Mouse (Mus musculus) kidney, embryonic 15.5 days (tissue): ENCODE measurements around the gene Dok1. TPM values are rescaled to one million over a fixed set of nuclear protein-coding genes. Genes with fewer than 3 reads are reported as not detected.

Experiments used
- ATAC-seq: fragments of 200-750 bp; cut with Nextera tagmentation; replicated peaks from 2 replicates; pipeline ENCODE4 v1.8.0; 2017; ENCODE audit warnings: moderate TSS enrichment; ENCODE audit not compliant: low FRiP score
- H3K27ac ChIP-seq: fragments of 300-500 bp; sonication (generic); 2 replicates; pipeline ENCODE4 v1.5.1; 2015; ENCODE audit warnings: mild to moderate bottlenecking, inconsistent platforms
- H3K27me3 ChIP-seq: fragments of 300-500 bp; sonication (generic); 2 replicates; pipeline ENCODE4 v1.6.1; 2015; ENCODE audit warnings: inconsistent platforms
- H3K36me3 ChIP-seq: fragments of 300-500 bp; sonication (generic); 2 replicates; pipeline ENCODE4 v1.6.1; 2015; ENCODE audit warnings: inconsistent platforms
- H3K4me1 ChIP-seq: fragments of 300-500 bp; sonication (generic); 2 replicates; pipeline ENCODE4 v1.6.1; 2015; ENCODE audit warnings: inconsistent platforms
- H3K4me2 ChIP-seq: fragments of 300-500 bp; sonication (generic); 2 replicates; pipeline ENCODE4 v1.6.1; 2015; ENCODE audit warnings: moderate library complexity, mild to moderate bottlenecking, inconsistent platforms
- H3K4me3 ChIP-seq: fragments of 300-500 bp; sonication (generic); replicated peaks from 2 replicates; pipeline ENCODE4 v1.5.1; 2015; ENCODE audit warnings: mild to moderate bottlenecking, inconsistent platforms
- H3K9ac ChIP-seq: fragments of 300-500 bp; sonication (generic); 2 replicates; pipeline ENCODE4 v1.6.1; 2015; ENCODE audit warnings: mild to moderate bottlenecking, inconsistent platforms
- H3K9me3 ChIP-seq: fragments of 300-500 bp; sonication (generic); replicated peaks from 2 replicates; pipeline ENCODE4 v1.6.1; 2016; ENCODE audit warnings: inconsistent platforms
- WGBS: fragments of 180-500 bp; shearing (Covaris S2); methylation state at CpG from one replicate; pipeline ENCODE4 v1.1.7; 2015; ENCODE audit warnings: mixed read lengths; 5-methylcytosine and 5-hydroxymethylcytosine counted together
- microRNA-seq: library from miRNA; unstranded; fragments of <30 nt; microRNA quantifications from one replicate; pipeline ENCODE4, GENCODE M21; 2016
- polyA plus RNA-seq: library from polyadenylated mRNA; unstranded; fragments of >200 nt; fragmentation: Nextera tagmentation; extraction: Ambion mirVana; gene quantifications from 2 replicates; pipeline ENCODE4 v1.2.1, GENCODE M21; 2015

Gene Dok1
- polyA plus RNA-seq, 1 experiment from 2014 or later, result 13.7 TPM

GRCm38 (mm10) chr6:82993696-82994095, 39.6 kb downstream of the Dok1 start:
- no peak overlapping the region for H3K9ac ChIP-seq
- H3K4me2 ChIP-seq, result no peak overlapping the region
- H3K27ac ChIP-seq, result no peak overlapping the region
- ATAC-seq, result no peak
- no peaks in the 10 kb centered on the region for H3K27me3 ChIP-seq
- peaks cover 19% of the 10 kb centered on the region for H3K4me1 ChIP-seq
- H3K4me3 ChIP-seq, result no peak overlapping the region
- WGBS, result 31% methylated on average over 1 of the region's 1 CpGs
- no peaks in the 10 kb centered on the region for H3K9me3 ChIP-seq
- H3K36me3 ChIP-seq, result no peaks in the 10 kb centered on the region

- ATAC-seq, result peak; percentile 70
- no peaks in the 10 kb centered on the region for H3K27me3 ChIP-seq
- no peak overlapping the region for H3K4me3 ChIP-seq
- WGBS, result 11% methylated on average over 9 of the region's 9 CpGs
- peak overlapping the region; percentile 62; the same call in 1 of the 2 replicates for H3K27ac ChIP-seq
- H3K36me3 ChIP-seq, result no peaks in the 10 kb centered on the region
- peaks cover 8% of the 10 kb centered on the region; the same call in 1 of the 2 replicates for H3K4me1 ChIP-seq
- H3K9me3 ChIP-seq, result no peaks in the 10 kb centered on the region
- H3K9ac ChIP-seq, result no peak overlapping the region
- 0 out of 2 replicates have a peak overlapping the region, but pooled peaks have one; percentile 16 for H3K4me2 ChIP-seq
Observed at GRCm38 (mm10) chr6:82987411-82987971, 45.8 kb downstream of the Dok1 start.

Small RNA genes within 50 kb of the gene (microRNA-seq; reads per million reads assigned to microRNA genes)
- gene Mir7040, result not detected

Other genes with a start within 250 kb of the Dok1 start
- 1.3 and 2.1 TPM in 2 replicates for gene Sema4f, start 93.7 kb downstream of the Dok1 start, polyA plus RNA-seq
- gene M1ap, start 86.6 kb downstream of the Dok1 start, polyA plus RNA-seq, result 0.24 and 0.43 TPM in 2 replicates
- 18.0 and 21.6 TPM in 2 replicates for gene Loxl3, start 702 bp upstream of the Dok1 start, polyA plus RNA-seq
- gene Aup1, start 21.1 kb upstream of the Dok1 start, polyA plus RNA-seq, result 196 and 221 TPM in 2 replicates
- 83.9 and 87.5 TPM in 2 replicates for gene Htra2, start 21.8 kb upstream of the Dok1 start, polyA plus RNA-seq
- 3.1 and 4.0 TPM in 2 replicates for gene Dqx1, start 24.4 kb upstream of the Dok1 start, polyA plus RNA-seq
- gene Tlx2, start 36.8 kb upstream of the Dok1 start, polyA plus RNA-seq, result 0.69 and 3.6 TPM in 2 replicates
- gene Pcgf1, start 44.4 kb upstream of the Dok1 start, polyA plus RNA-seq, result 36.5 and 37.8 TPM in 2 replicates
- gene Lbx2, start 52.9 kb upstream of the Dok1 start, polyA plus RNA-seq, result 7.5 and 9.6 TPM in 2 replicates
- 2.7 and 3.3 TPM in 2 replicates for gene Ccdc142, start 68.1 kb upstream of the Dok1 start, polyA plus RNA-seq
- gene Gm42688, start 68.1 kb upstream of the Dok1 start, polyA plus RNA-seq, result 2.9 and 3.0 TPM in 2 replicates
- 134 and 147 TPM in 2 replicates for gene Mrpl53, start 75.6 kb upstream of the Dok1 start, polyA plus RNA-seq
- 56.3 and 58.9 TPM in 2 replicates for gene Mogs, start 82.0 kb upstream of the Dok1 start, polyA plus RNA-seq
- gene Wbp1, start 88.1 kb upstream of the Dok1 start, polyA plus RNA-seq, result 132 and 144 TPM in 2 replicates
- gene Ino80b, start 92.0 kb upstream of the Dok1 start, polyA plus RNA-seq, result 15.9 and 17.1 TPM in 2 replicates
- 31.5 and 33.7 TPM in 2 replicates for gene Rtkn, start 102.0 kb upstream of the Dok1 start, polyA plus RNA-seq
- 6.6 and 8.3 TPM in 2 replicates for gene Wdr54, start 122.9 kb upstream of the Dok1 start, polyA plus RNA-seq
- 1.6 and 2.4 TPM in 2 replicates for gene 1700003E16Rik, start 122.9 kb upstream of the Dok1 start, polyA plus RNA-seq
- gene Dctn1, start 132.4 kb upstream of the Dok1 start, polyA plus RNA-seq, result 89.2 and 93.9 TPM in 2 replicates
- 0.44 and 0.59 TPM in 2 replicates for gene Slc4a5, start 186.4 kb upstream of the Dok1 start, polyA plus RNA-seq